ENCODE assay signal across 24 mouse cellular contexts in genomic region chr13:59615554-59615953, GRCm38 (mm10).
"Had no signal": no experiment of that assay in that cellular context is flagged by ENCODE, and none has a peak within 500 bp of the region (broad histone marks: within the 10 kb centered on the region; RNA-seq: fewer than 3 reads in every experiment).

No protein-coding gene starts in this region.

- H3K4me1 ChIP-seq: limb, embryonic 12.5 days; limb, embryonic 15.5 days; midbrain, embryonic 10.5 days; midbrain, embryonic 13.5 days; neural tube, embryonic 13.5 days; stomach, embryonic 15.5 days had no signal

- ATAC-seq: hindbrain, postnatal 0 days; inflammation-experienced regulatory T-cells, adult 6 months; midbrain, embryonic 13.5 days; midbrain, embryonic 16.5 days had no signal

- H3K9ac ChIP-seq: limb, embryonic 12.5 days; limb, embryonic 15.5 days; midbrain, embryonic 13.5 days; neural tube, embryonic 13.5 days; stomach, embryonic 15.5 days had no signal

- DNase-seq: kidney, adult 18-20 months; kidney, adult 9 months; kidney, postnatal 14 days; kidney, postnatal 4 days; layer of hippocampus, postnatal 36 days; left cerebral cortex, postnatal 4 days; lung, adult 18-20 months; lung, postnatal 14 days; retina, postnatal 1 day; right cerebral cortex, postnatal 25 days; spleen, adult 18-20 months; thymus, adult 18-20 months; thymus, postnatal 36 days had no signal

- H3K4me2 ChIP-seq: limb, embryonic 12.5 days; limb, embryonic 15.5 days; midbrain, embryonic 13.5 days; neural tube, embryonic 13.5 days; stomach, embryonic 15.5 days had no signal

- H3K4me3 ChIP-seq: limb, embryonic 12.5 days; limb, embryonic 15.5 days; megakaryocyte, embryonic 14.5 days; midbrain, embryonic 10.5 days; midbrain, embryonic 13.5 days; myocyte; neural tube, embryonic 13.5 days; stomach, embryonic 15.5 days had no signal

- H3K27ac ChIP-seq: hindbrain, postnatal 0 days; limb, embryonic 12.5 days; limb, embryonic 15.5 days; midbrain, embryonic 10.5 days; midbrain, embryonic 13.5 days; neural tube, embryonic 13.5 days; stomach, embryonic 15.5 days had no signal

- H3K27me3 ChIP-seq: limb, embryonic 12.5 days; limb, embryonic 15.5 days; midbrain, embryonic 13.5 days; neural tube, embryonic 13.5 days; stomach, embryonic 15.5 days had no signal

- H3K9me3 ChIP-seq: limb, embryonic 12.5 days; limb, embryonic 15.5 days; megakaryocyte, embryonic 14.5 days; midbrain, embryonic 10.5 days; midbrain, embryonic 13.5 days; neural tube, embryonic 13.5 days; stomach, embryonic 15.5 days had no signal
